Mouse (Mus musculus) cerebellum, adult 11 months (tissue): ENCODE results near the gene Ap2a1.

Experiments
- DNase-seq: peaks from one replicate; pipeline ENCODE4 v3.0.0; 2022

The Ap2a1 gene

GRCm38 (mm10) chr7:44863982-44864494 lies 65.3 kb downstream of the Ap2a1 start:
- no peak for DNase-seq

DNA sequence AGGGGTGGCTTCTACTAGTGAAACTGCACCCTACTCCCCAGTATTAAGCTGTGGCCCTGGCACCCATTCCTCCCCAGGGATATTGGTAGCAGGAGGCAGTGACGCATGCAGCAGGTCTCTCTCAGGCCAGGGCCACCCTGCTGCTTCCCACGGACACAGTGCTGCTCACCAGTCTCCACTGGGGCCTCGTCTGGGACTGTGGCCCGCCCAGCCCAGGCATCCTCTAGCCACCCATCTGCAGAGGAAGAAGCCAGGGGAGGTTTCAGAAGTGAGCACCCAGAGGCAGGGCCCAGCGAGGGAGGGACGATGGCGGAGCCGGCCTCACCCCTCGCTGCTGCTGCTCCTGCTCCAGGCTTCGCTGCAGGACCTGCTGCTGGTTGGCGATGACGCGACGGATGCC lies 66.1 kb downstream of the Ap2a1 start:
- no peak for DNase-seq

- no peak for DNase-seq
These were observed 66.9 kb downstream of the Ap2a1 start for GRCm38 (mm10) chr7:44862434-44862833.

- DNase-seq: no peak
These were observed 67.9 kb downstream of the Ap2a1 start for GRCm38 (mm10) chr7:44861429-44861816.

GRCm38 (mm10) chr7:44860576-44861428 lies 68.5 kb downstream of the Ap2a1 start:
- DNase-seq: peak; percentile 65

GRCm38 (mm10) chr7:44859896-44860295 lies 69.4 kb downstream of the Ap2a1 start:
- DNase-seq: no peak

DNA sequence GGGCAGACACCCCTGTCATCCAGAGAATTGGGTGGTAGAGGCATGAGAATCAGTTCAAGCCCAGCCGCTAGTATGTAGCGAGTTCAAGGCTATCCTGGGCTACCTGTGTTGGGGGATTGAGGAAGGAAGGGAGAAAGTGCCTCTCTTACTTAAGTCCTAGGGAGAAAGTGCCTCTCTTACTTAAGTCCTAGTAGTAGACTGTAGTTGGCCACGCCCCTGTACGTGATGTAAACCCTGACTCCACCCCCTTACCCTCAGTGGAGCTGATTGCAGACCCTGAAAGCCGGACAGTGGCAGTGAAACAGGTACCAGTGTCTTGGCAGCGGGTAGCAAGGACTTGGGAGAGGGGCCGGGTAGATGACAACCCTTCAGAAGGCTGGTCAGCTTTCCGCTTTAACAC lies 71.4 kb downstream of the Ap2a1 start:
- no peak for DNase-seq

DNA sequence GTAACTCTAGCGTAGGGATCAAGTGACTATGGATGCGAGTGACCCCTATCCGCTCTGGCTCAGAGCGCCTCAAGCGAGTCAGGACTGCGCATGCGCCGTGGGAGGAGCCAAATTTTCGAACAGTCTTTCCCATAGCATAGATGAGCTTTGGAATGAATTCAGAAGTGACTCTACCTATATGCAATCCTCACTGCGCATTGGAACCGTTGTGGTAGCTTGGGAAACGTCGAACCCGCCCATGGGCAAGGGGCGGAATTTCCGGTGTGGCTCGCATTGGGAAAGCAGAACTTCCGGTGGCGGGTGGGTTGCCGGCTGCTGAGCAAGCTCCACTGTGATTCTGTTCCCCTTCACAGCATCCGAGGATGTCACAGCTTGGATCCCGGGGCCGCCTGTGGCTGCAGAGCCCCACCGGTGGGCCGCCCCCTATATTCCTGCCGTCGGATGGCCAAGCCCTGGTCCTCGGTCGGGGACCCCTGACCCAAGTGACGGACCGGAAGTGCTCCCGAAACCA lies 72.2 kb downstream of the Ap2a1 start, which contains the start of gene Pnkp:
Pnkp (plus strand) TSS at position 98 of the 511 bp plus-strand sequence.
- peak; percentile 77 for DNase-seq

- DNase-seq: no peak
These were observed 72.9 kb downstream of the Ap2a1 start for GRCm38 (mm10) chr7:44856265-44856916.

DNA sequence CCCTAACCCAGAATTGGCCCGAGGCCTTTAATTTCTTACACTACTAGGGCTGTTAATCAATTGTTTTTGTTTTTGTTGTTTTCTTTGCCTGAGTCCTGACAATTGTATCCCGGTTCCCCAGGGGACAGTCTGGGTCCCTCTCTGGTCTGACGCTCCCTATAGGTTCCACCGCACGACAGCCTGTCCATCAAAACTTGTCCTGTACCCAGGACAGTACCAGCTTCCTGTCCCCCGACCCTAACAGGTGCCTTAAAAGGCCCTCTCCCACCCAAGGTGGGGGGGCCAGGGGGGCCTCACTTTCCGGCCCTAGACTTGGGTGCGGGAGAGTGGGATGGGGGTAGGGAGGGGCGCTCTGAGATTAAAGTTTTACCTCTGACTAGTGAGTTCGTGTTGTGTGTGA lies 74.3 kb downstream of the Ap2a1 start:
- no peak for DNase-seq

GRCm38 (mm10) chr7:44854356-44855031 lies 74.8 kb downstream of the Ap2a1 start:
- peak; percentile 75 for DNase-seq

DNA sequence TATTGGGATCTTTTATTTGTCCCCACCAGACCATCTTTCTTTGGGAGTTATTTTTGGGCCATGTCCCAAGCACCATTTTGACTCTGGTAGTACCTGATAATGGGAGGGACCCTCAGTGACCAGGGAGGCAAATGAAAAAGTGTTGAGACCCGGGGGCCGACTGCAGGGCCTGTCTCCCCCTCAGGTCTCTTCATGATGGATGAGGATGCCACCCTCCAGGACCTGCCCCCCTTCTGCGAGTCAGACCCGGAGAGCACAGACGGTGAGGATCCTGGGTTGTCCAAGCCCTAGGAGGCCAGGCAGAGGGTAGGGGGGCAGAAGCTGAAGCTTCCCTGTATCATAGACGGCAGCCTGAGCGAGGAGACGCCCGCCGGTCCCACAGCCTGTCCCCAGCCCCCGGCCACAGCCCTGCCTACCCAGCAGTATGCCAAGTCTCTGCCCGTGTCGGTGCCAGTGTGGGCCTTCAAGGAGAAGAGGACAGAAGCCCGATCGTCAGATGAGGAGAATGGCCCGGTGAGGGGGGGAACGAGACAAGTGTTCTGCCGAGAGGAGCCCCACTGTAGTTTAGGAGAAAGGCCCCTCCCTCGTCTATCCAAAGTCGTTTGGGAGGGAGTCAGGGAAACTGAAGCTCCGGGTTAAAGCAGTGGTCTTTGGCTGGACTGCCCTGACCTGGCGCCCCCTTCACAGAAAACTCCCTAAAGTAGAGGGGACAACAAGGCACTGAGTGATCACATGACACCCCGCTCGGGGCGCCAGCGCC lies 75.5 kb downstream of the Ap2a1 start:
- DNase-seq: no peak

DNA sequence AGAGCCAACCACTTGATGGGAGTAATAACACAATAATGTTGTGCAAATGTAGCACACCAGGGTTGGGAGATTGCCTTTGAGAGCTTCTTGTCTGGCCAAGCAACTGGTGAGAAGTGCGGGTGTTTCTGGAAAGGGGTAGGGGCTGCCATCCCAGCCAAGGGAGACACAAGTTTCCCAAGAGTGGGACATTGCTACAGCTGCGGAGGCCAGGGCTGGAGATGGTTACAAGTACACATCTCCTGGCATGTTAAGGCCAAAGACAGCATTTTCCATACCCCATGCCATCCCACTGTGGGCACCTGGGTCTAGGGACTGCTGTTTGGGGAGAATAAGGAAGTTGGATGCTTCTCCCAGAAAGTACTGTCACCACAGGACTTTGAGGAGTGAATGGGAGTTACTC lies 76.2 kb downstream of the Ap2a1 start:
- no peak for DNase-seq

DNA sequence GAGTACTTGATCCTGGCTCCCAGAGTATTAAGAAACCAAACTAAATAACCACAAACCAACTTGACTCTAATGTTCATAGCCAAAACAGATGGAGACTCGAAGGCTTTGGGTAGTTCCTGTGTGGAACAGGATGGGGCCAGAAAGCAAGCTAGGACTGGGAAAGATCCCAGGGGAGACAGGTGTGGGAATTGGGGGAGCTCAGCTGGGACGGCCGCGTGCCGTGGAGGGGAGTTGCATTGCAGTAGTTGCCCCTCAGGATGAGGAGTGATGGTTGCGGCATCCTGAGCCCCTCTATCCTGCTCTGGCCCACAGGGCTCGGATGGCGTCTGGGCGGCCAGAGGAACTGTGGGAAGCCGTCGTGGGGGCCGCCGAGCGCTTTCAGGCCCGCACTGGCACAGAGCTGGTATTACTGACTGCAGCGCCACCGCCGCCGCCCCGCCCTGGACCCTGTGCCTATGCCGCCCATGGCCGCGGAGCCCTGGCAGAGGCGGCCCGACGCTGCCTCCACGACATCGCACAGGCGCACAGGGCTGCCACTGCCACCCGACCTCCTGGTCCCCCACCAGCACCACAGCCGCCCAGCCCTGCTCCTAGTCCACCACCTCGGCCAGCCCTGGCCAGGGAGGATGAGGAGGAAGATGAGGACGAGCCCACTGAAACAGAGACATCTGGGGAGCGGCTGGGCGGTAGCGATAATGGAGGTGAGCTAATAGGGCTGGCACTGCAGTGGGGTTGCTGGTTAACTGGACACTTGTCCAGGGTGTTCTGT lies 76.9 kb downstream of the Ap2a1 start:
- no peak for DNase-seq

- DNase-seq: no peak
These were observed 77.6 kb downstream of the Ap2a1 start for GRCm38 (mm10) chr7:44851625-44852234.

DNA sequence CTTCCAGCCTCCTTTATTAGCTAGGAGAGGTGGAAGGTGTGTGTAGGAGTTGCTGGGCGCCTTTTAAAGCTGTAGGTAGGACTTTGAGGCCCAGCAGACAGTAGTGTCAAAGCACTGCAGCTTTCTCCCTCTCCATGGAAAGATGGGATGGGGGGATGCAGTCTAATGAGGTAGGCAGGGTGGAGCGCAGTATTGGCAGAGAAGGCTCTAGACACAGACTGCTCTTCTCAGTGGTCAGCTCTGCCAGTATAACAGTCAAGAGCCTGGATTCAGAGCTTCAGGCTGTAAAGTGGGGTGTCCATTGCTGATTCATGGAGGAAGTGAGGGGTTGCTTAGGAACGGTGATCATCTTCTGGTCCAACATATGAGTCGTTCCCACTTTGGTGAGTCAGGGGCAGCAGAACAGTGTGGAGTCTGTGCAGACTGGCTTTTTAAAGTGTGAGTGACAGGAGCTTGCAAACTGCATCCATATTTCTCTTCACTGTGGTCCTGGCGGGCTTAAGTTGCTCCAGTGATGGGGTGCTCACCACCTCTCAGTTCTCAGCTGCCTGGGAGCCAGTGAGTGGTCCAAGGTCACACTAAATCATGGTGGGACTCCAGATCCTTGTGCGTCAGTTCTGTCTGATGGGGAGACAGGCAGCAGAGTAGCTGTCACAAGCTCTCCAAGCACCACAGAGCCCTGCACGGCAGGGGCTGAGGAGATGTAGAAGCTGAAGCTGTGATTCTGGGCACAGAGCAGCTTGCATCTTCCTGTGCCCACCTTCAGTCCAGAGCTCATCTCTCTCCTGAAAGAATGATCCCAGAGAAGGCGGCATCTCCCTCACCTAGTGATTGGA lies 78.3 kb downstream of the Ap2a1 start:
- no peak for DNase-seq
